Mouse (Mus musculus) stomach, postnatal 0 days (tissue): ENCODE measurements around the gene Trim33. TPM values are rescaled to one million over a fixed set of nuclear protein-coding genes. Genes with fewer than 3 reads are reported as not detected.

ENCODE experiments used
- ATAC-seq: fragments of 200-750 bp; cut with Nextera tagmentation; 2 replicates; pipeline ENCODE4 v1.8.0; 2017; ENCODE audit not compliant: low FRiP score, low TSS enrichment
- DNase-seq: peaks from one replicate; pipeline ENCODE4 v3.0.0-alpha.2; 2016; ENCODE audit warnings: low spot score
- H3K27ac ChIP-seq: fragments of 300-500 bp; sonication (generic); replicated peaks from 2 replicates; pipeline ENCODE4 v1.5.1; 2014; ENCODE audit warnings: mild to moderate bottlenecking, control low read depth
- H3K27me3 ChIP-seq: fragments of 300-500 bp; sonication (generic); 2 replicates; pipeline ENCODE4 v1.6.1; 2014; ENCODE audit warnings: low read length; ENCODE audit not compliant: control insufficient read depth, insufficient read depth
- H3K36me3 ChIP-seq: fragments of 300-500 bp; sonication (generic); 2 replicates; pipeline ENCODE4 v1.6.1; 2014; ENCODE audit warnings: low read length, mixed read lengths; ENCODE audit not compliant: control insufficient read depth, insufficient read depth
- H3K4me1 ChIP-seq: fragments of 300-500 bp; sonication (generic); replicated peaks from 2 replicates; pipeline ENCODE4 v1.6.1; 2014; ENCODE audit warnings: antibody characterized with exemption; ENCODE audit not compliant: control insufficient read depth, insufficient read depth
- H3K4me2 ChIP-seq: fragments of 300-500 bp; sonication (generic); replicated peaks from 2 replicates; pipeline ENCODE4 v1.6.1; 2014; ENCODE audit warnings: low read depth, mild to moderate bottlenecking, control low read depth, moderate library complexity
- H3K4me3 ChIP-seq: fragments of 300-500 bp; sonication (generic); 2 replicates; pipeline ENCODE4 v1.5.1; 2014; ENCODE audit warnings: low read depth, low read length, control low read depth
- H3K9ac ChIP-seq: fragments of 300-500 bp; sonication (generic); 2 replicates; pipeline ENCODE4 v1.6.1; 2014; ENCODE audit warnings: mild to moderate bottlenecking, low read length, control low read depth, mixed read lengths
- H3K9me3 ChIP-seq: fragments of 300-500 bp; sonication (generic); 2 replicates; pipeline ENCODE4 v1.6.1; 2016; ENCODE audit warnings: low read length; ENCODE audit not compliant: control insufficient read depth
- CTCF ChIP-seq: IDR thresholded peaks from 2 replicates; pipeline ENCODE4 v1.5.1; 2016; ENCODE audit warnings: antibody characterized with exemption, low read depth, mild to moderate bottlenecking, moderate library complexity
- EP300 ChIP-seq: optimal IDR thresholded peaks from 2 replicates; pipeline ENCODE3; 2016; ENCODE audit warnings: antibody characterized with exemption
- WGBS: fragments of 180-500 bp; shearing (Covaris S2); extraction: QIAGEN DNeasy Blood & Tissue Kit; methylation state at CpG from one replicate; pipeline ENCODE4 v1.1.7; 2014; 5-methylcytosine and 5-hydroxymethylcytosine counted together
- polyA plus RNA-seq: library from polyadenylated mRNA; unstranded; fragments of >200 nt; fragmentation: Nextera tagmentation; extraction: Ambion mirVana; gene quantifications from 2 replicates; pipeline ENCODE4 v1.2.1, GENCODE M21; 2015

Gene Trim33
- polyA plus RNA-seq, 1 experiment from 2014 or later: 7.3 TPM

DNA sequence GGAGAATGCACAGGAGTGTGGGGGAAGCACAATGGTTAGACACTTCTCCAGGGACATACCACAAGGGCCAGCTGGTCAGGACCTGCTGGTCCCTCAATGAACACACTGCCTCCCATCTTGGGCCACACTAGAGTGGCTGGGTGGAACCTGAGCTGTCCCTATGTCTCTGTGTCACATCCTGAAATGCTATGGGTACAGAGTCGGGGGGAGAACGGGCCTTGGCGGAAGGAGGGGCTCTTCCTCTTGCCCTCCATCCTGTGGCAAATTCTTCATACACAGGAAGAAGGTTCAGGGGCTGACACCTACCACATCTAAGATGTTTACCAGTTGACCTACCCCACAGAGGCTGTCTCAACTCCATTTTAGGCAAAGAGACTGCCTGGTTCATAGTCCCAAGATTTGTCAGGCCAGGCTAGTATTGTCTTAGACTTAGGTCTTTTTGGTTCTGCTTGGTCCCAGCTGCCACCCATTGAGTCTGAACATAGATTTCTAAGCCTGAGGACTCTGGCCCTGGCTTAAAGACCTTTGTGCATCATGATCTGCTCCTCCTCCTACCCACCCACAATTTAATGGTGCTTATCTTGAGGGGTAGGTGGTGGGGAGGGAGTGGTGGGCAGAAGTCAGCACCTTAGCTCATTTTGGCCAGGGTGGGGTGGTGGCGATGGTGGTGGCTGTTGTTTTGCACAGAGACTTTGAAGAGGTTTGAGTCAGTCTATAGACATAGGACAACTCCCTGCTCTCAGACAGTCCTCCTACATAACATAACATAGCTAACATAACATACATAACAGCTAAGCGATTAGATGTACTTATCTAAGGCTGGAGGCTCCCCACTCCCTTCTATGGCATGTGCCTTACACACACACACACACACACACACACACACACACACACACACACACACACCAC, 106.5 kb downstream of the Trim33 start:
- 82% methylated on average over 5 of the region's 5 CpGs for WGBS
- no peak overlapping the region for H3K4me2 ChIP-seq
- DNase-seq (no peak), ATAC-seq (peak; percentile 76)
- H3K4me3 ChIP-seq: no peak overlapping the region
- no peaks in the 10 kb centered on the region for H3K4me1 ChIP-seq
- H3K9me3 ChIP-seq: no peaks in the 10 kb centered on the region
- no peak overlapping the region for H3K9ac ChIP-seq
- H3K36me3 ChIP-seq: no peaks in the 10 kb centered on the region
- no peaks in the 10 kb centered on the region for H3K27me3 ChIP-seq
- H3K27ac ChIP-seq: no peak overlapping the region
- TF ChIP-seq CTCF (no peak), EP300 (no peak)

GRCm38 (mm10) chr3:103386292-103387031, 107.4 kb downstream of the Trim33 start:
- Histone ChIP-seq H3K9me3 (no peaks in the 10 kb centered on the region), H3K36me3 (no peaks in the 10 kb centered on the region), H3K4me1 (no peaks in the 10 kb centered on the region), H3K27me3 (no peaks in the 10 kb centered on the region), H3K27ac (no peak overlapping the region), H3K4me2 (no peak overlapping the region), H3K9ac (no peak overlapping the region), H3K4me3 (no peak overlapping the region)
- TF ChIP-seq EP300 (no peak), CTCF (peak; percentile 53)
- DNase-seq (peak; percentile 33), ATAC-seq (peak; percentile 48; the same call in 1 of the 2 replicates)
- WGBS: 88% methylated on average over 16 of the region's 16 CpGs

- 2% methylated on average over 3 of the region's 3 CpGs for WGBS
- Histone ChIP-seq H3K9ac (no peak overlapping the region), H3K27ac (no peak overlapping the region), H3K27me3 (no peaks in the 10 kb centered on the region), H3K9me3 (no peaks in the 10 kb centered on the region), H3K4me3 (no peak overlapping the region), H3K4me1 (no peaks in the 10 kb centered on the region), H3K36me3 (no peaks in the 10 kb centered on the region), H3K4me2 (no peak overlapping the region)
- ATAC-seq (peak; percentile 64; the same call in 1 of the 2 replicates), DNase-seq (no peak)
- TF ChIP-seq EP300 (no peak), CTCF (peak; percentile 93)
Observed at GRCm38 (mm10) chr3:103392613-103393258, 113.6 kb downstream of the Trim33 start.

GRCm38 (mm10) chr3:103393283-103394060, 114.4 kb downstream of the Trim33 start:
- H3K27me3 ChIP-seq: no peaks in the 10 kb centered on the region
- H3K4me2 ChIP-seq: no peak overlapping the region
- no peak overlapping the region for H3K4me3 ChIP-seq
- no peak for DNase-seq
- H3K9me3 ChIP-seq: no peaks in the 10 kb centered on the region
- WGBS: 86% methylated on average over 14 of the region's 14 CpGs
- no peak overlapping the region for H3K27ac ChIP-seq
- H3K4me1 ChIP-seq: no peaks in the 10 kb centered on the region
- TF ChIP-seq EP300 (no peak), CTCF (peak; percentile 35)
- H3K9ac ChIP-seq: no peak overlapping the region
- ATAC-seq: peak; percentile 32; the same call in 1 of the 2 replicates
- no peaks in the 10 kb centered on the region for H3K36me3 ChIP-seq

DNA sequence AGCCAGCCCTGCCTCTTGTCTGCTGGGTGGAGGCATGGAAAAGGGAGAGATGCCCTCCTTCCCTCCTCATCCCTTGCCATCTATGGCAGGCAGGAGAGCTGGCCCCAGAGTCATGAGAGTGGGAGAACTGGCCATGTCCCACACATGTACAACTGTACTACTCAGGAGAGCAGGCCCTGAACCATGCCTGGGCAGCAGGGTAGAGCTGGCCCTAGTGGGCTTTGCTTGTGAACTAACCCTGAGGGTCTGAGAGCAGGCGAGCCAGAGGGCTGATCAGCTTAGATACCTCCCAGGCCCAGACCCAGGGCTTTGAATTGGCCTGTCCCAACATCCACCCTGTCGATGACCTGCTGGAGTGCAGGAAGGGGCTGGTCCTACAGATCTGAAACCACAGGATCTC, 115.0 kb downstream of the Trim33 start:
- H3K27ac ChIP-seq: no peak overlapping the region
- no peak overlapping the region for H3K4me2 ChIP-seq
- no peak for TF ChIP-seq EP300
- no peak for TF ChIP-seq CTCF
- ATAC-seq: no peak
- H3K36me3 ChIP-seq: no peaks in the 10 kb centered on the region
- no peaks in the 10 kb centered on the region for H3K9me3 ChIP-seq
- H3K9ac ChIP-seq: no peak overlapping the region
- DNase-seq: no peak
- H3K27me3 ChIP-seq: no peaks in the 10 kb centered on the region
- 84% methylated on average over 2 of the region's 2 CpGs for WGBS
- H3K4me1 ChIP-seq: no peaks in the 10 kb centered on the region
- no peak overlapping the region for H3K4me3 ChIP-seq
